Mouse (Mus musculus) limb, embryonic 14.5 days (tissue): Measurements from ENCODE around the gene Sema4b. TPM values are rescaled to one million over a fixed set of nuclear protein-coding genes. Genes with fewer than 3 reads are reported as not detected.

Source experiments
- ATAC-seq: fragments of 200-750 bp; cut with Nextera tagmentation; 2 replicates; pipeline ENCODE4 v1.8.0; 2017; ENCODE audit warnings: low read depth, moderate number of reproducible peaks, moderate TSS enrichment; ENCODE audit not compliant: low FRiP score
- DNase-seq: peaks from one replicate; pipeline ENCODE4 v3.0.0-alpha.2; 2015; ENCODE audit warnings: low spot score
- H3K27ac ChIP-seq: fragments of 300-500 bp; sonication (generic); replicated peaks from 2 replicates; pipeline ENCODE4 v1.5.1; 2014; ENCODE audit warnings: low read depth, mild to moderate bottlenecking, low read length, moderate library complexity, mixed read lengths
- H3K27me3 ChIP-seq: fragments of 300-500 bp; sonication (generic); 2 replicates; pipeline ENCODE4 v1.6.1; 2014; ENCODE audit warnings: low read length, mixed read lengths; ENCODE audit not compliant: control insufficient read depth, insufficient read depth
- H3K36me3 ChIP-seq: fragments of 300-500 bp; sonication (generic); 2 replicates; pipeline ENCODE4 v1.6.1; 2014; ENCODE audit warnings: mild to moderate bottlenecking, low read length, moderate library complexity, mixed read lengths; ENCODE audit not compliant: control insufficient read depth, insufficient read depth
- H3K4me1 ChIP-seq: fragments of 300-500 bp; sonication (generic); 2 replicates; pipeline ENCODE4 v1.6.1; 2014; ENCODE audit warnings: antibody characterized with exemption, low read length, mixed read lengths; ENCODE audit not compliant: control insufficient read depth, insufficient read depth
- H3K4me2 ChIP-seq: fragments of 300-500 bp; sonication (generic); replicated peaks from 2 replicates; pipeline ENCODE4 v1.6.1; 2014; ENCODE audit warnings: low read depth, mild to moderate bottlenecking, low read length, moderate library complexity; ENCODE audit not compliant: severe bottlenecking
- H3K4me3 ChIP-seq: fragments of 300-500 bp; sonication (generic); replicated peaks from 2 replicates; pipeline ENCODE4 v1.5.1; 2014; ENCODE audit warnings: low read length
- H3K9ac ChIP-seq: fragments of 300-500 bp; sonication (generic); 2 replicates; pipeline ENCODE4 v1.6.1; 2014; ENCODE audit warnings: mild to moderate bottlenecking, low read depth, low read length, moderate library complexity; ENCODE audit not compliant: severe bottlenecking
- H3K9me3 ChIP-seq: fragments of 300-500 bp; sonication (generic); 2 replicates; pipeline ENCODE4 v1.6.1; 2016; ENCODE audit warnings: low read length; ENCODE audit not compliant: control insufficient read depth
- POLR2A ChIP-seq: fragments of 200-500 bp; IDR thresholded peaks from 2 replicates; pipeline ENCODE4 v1.8.0; 2012; ENCODE audit warnings: inconsistent platforms, mild to moderate bottlenecking, moderate library complexity, borderline replicate concordance; ENCODE audit not compliant: insufficient read depth, insufficient read length; ENCODE audit errors: extremely low read depth
- WGBS: fragments of 180-500 bp; shearing (Covaris S2); extraction: QIAGEN DNeasy Blood & Tissue Kit; methylation state at CpG from one replicate; pipeline ENCODE4 v1.1.7; 2014; 5-methylcytosine and 5-hydroxymethylcytosine counted together
- polyA plus RNA-seq, 2 experiments: library from polyadenylated mRNA; depleted of rRNA in 1 of 2; stranded (reverse) in 1 of 2; unstranded in 1 of 2; fragments of >200 nt; fragmentation: Nextera tagmentation in 1 of 2; extraction: Ambion mirVana in 1 of 2; gene quantifications; 2 replicates each; pipeline versions ENCODE4 v1.2.1 to v1.2.3; 2012 to 2014

Sema4b gene
- polyA plus RNA-seq, 2 experiments = 8.2 to 11.5 TPM

- 95% methylated on average over 9 of the region's 9 CpGs for WGBS
- TF ChIP-seq POLR2A = no peak
- H3K4me2 ChIP-seq = no peak overlapping the region
- no peak for ATAC-seq
- DNase-seq = no peak
- no peaks in the 10 kb centered on the region for H3K9me3 ChIP-seq
- H3K27me3 ChIP-seq = no peaks in the 10 kb centered on the region
- H3K27ac ChIP-seq = no peak overlapping the region
- H3K4me1 ChIP-seq = no peaks in the 10 kb centered on the region
- no peak overlapping the region for H3K9ac ChIP-seq
- H3K4me3 ChIP-seq = no peak overlapping the region
- peaks cover 82% of the 10 kb centered on the region for H3K36me3 ChIP-seq
Measured at GRCm38 (mm10) chr7:80218666-80219065, 32.0 kb downstream of the Sema4b start.

- Histone ChIP-seq H3K27me3 (no peaks in the 10 kb centered on the region), H3K4me1 (no peaks in the 10 kb centered on the region), H3K9me3 (no peaks in the 10 kb centered on the region), H3K36me3 (peaks cover 88% of the 10 kb centered on the region), H3K4me2 (no peak overlapping the region), H3K4me3 (no peak overlapping the region), H3K9ac (no peak overlapping the region), H3K27ac (no peak overlapping the region)
- WGBS = 93% methylated on average over 9 of the region's 9 CpGs
- ATAC-seq (no peak), DNase-seq (no peak)
- no peak for TF ChIP-seq POLR2A
Measured at GRCm38 (mm10) chr7:80220237-80220797, 33.7 kb downstream of the Sema4b start.

GRCm38 (mm10) chr7:80221179-80221750 is 34.6 kb downstream of the Sema4b start:
- Histone ChIP-seq H3K4me2 (no peak overlapping the region), H3K9me3 (no peaks in the 10 kb centered on the region), H3K4me3 (no peak overlapping the region), H3K36me3 (peaks cover 88% of the 10 kb centered on the region), H3K9ac (no peak overlapping the region), H3K27ac (no peak overlapping the region), H3K27me3 (no peaks in the 10 kb centered on the region), H3K4me1 (no peaks in the 10 kb centered on the region)
- ATAC-seq (no peak), DNase-seq (no peak)
- TF ChIP-seq POLR2A = no peak
- WGBS = 87% methylated on average over 4 of the region's 4 CpGs

GRCm38 (mm10) chr7:80227065-80227464 is 40.4 kb downstream of the Sema4b start:
- 92% methylated on average over 4 of the region's 4 CpGs for WGBS

GRCm38 (mm10) chr7:80230196-80230595 is 43.6 kb downstream of the Sema4b start:
- Histone ChIP-seq H3K4me3 (no peak overlapping the region), H3K9me3 (no peaks in the 10 kb centered on the region), H3K4me2 (no peak overlapping the region), H3K27ac (no peak overlapping the region), H3K4me1 (peaks cover 11% of the 10 kb centered on the region), H3K9ac (no peak overlapping the region), H3K36me3 (peaks cover 25% of the 10 kb centered on the region), H3K27me3 (no peaks in the 10 kb centered on the region)
- DNase-seq (no peak), ATAC-seq (no peak)
- no peak for TF ChIP-seq POLR2A
- 51% methylated on average over 6 of the region's 6 CpGs for WGBS

More at GRCm38 (mm10) chr7:80227065-80227464, 40.4 kb downstream of the Sema4b start:
- ATAC-seq (no peak), DNase-seq (no peak)
- Histone ChIP-seq H3K9ac (no peak overlapping the region), H3K4me2 (no peak overlapping the region), H3K27me3 (no peaks in the 10 kb centered on the region), H3K9me3 (no peaks in the 10 kb centered on the region), H3K27ac (no peak overlapping the region), H3K4me1 (peaks cover 9% of the 10 kb centered on the region; the same call in 1 of the 2 replicates), H3K36me3 (peaks cover 53% of the 10 kb centered on the region), H3K4me3 (no peak overlapping the region)
- TF ChIP-seq POLR2A = no peak
